Mouse (Mus musculus): ENCODE results near the gene Napsa. TPM values are rescaled to one million over a fixed set of nuclear protein-coding genes. Genes with fewer than 3 reads are reported as not detected.

Gene Napsa
- total RNA-seq, 1 experiment from 2014 or later, result 2.0 TPM

DNA sequence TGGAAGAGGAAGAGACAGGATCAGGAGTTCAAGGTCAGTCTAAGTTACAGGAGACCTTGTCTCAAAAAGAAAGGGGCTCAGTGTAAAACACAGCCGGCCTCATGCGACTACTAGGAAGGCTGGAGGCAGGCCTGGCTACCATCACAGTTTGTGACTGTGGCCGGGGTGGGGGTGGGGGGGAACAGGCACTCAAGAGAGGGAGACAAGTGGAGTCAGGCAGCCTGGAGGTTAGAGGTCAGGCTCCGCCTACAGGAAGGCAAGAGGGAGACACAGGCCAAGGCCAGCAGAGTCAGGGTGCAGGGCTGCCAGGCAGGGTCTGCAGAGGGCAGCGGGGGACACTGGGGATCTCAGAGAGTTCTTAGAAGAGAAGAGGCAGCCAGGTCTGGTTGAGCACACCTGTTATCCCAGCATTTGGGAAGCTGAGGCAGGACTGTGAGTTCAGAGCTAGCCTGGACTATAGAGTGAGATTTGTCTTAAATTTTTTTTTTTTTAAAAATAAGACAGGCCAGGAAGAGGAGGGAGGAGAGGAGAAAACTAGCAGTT is 24.9 kb downstream of the Napsa start:
- no peak for DNase-seq

DNA sequence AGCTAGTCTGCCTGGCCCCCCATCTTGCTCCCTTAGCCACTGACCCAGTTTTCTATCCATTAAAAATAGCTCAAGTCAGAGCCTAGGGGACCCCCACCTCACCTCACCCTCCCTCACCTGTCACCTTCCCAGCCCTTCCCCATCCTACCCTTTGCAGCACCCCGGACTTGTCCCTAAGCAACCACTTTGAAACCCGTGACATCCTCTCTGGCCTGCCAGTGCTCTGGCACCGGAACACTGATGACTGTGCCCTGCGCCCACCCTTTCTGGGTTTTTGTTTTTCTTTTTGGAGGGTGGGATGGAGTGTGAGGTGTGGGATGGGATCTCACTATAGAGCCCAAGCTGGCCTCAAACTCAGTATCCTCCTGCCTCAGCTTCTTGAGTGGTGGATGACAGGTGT is 25.5 kb downstream of the Napsa start:
- no peak for DNase-seq

GRCm38 (mm10) chr7:44598336-44598735 is 26.2 kb downstream of the Napsa start:
- DNase-seq, result no peak

GRCm38 (mm10) chr7:44600691-44601262 is 28.6 kb downstream of the Napsa start:
- no peak for DNase-seq

- no peak for DNase-seq
Observed at GRCm38 (mm10) chr7:44601646-44602045, 29.5 kb downstream of the Napsa start.

- DNase-seq, result no peak
Observed at GRCm38 (mm10) chr7:44602443-44602842, 30.3 kb downstream of the Napsa start.

- DNase-seq, result no peak
Observed at GRCm38 (mm10) chr7:44603186-44603855, 31.1 kb downstream of the Napsa start.

DNA sequence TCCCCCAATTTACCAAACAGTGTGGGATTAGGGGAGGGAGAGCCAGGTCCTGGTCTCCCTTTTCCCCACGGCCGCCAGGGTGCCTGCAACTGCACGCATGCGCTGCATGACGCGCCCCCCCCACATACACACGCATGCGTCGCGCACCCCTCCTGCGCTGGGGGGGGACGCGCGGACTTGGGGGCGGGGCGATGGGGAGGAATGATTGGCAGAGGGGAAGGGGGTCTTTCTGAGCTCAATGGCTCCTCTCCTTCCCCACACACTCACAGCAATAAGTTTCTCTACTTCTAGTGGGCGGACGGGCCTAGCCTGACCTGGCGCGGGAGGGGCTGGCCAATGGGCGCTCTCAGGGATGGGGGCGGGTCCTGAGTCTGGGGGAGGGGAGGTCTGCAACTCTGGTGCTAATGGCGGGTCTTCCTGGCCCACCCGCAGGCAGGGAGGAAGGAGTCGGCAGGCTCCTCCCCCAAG is 32.0 kb downstream of the Napsa start:
- DNase-seq, result peak; percentile 47

DNA sequence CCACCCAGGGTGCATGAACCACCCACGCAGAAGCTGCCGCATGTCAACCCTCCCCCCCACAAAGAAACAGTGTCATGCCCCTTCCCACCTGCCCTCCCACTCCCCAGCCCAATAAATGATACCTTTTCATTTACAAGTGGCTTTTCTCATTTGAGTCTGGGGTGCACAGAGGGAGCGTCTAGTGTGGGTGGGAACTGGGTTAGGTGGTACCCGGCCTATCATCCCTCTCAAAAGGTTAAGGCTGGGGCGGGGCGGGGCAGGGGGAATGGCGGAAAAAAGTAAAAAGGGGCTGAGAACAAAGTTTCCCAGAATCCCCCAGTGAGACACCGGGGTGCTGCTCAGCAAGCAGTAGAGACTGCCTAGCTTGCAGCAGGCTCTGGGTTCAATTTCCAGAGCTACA is 32.4 kb downstream of the Napsa start:
- DNase-seq, result no peak

GRCm38 (mm10) chr7:44605436-44605835 is 33.3 kb downstream of the Napsa start:
- no peak for DNase-seq

DNA sequence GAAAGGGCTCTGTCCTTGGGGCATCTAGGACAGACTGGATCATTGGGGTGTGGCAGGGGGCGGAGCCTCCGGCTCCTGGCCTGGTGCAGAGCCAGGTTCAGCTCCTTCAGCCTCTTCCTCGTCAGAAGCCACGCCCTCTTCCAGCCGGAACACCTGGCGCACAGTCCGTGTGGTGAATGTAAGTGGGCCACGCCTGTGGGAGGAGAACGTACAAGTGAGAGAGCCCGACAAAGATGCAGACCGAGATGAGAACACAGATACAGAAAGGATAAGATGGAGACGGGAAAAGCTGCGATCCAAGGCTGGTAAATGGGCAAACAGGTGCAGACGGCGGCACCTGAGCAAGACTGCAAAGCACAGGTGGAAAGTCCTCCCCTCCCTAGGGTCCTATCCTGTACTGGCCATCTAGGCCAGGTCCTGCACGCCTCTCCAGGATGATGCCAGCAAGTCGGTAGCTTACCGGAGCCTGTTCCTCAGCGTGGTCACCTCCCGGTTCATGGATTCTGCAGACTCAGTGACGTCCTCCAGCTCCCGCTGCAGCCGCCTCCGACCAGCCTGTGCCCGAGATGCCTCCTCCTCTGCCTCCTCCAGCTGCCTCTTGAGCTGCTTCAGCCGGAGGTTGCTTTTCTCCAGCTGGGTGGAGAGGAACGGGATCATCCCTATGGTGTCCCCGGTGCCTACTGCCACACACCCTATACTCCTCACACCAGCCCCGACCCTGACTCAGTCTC is 34.2 kb downstream of the Napsa start:
- no peak for DNase-seq

- DNase-seq, result no peak
Observed at GRCm38 (mm10) chr7:44612192-44612591, 40.0 kb downstream of the Napsa start.

GRCm38 (mm10) chr7:44614041-44614688 is 42.0 kb downstream of the Napsa start:
- DNase-seq, result no peak

- no peak for DNase-seq
Observed at GRCm38 (mm10) chr7:44615309-44615708, 43.1 kb downstream of the Napsa start.

DNA sequence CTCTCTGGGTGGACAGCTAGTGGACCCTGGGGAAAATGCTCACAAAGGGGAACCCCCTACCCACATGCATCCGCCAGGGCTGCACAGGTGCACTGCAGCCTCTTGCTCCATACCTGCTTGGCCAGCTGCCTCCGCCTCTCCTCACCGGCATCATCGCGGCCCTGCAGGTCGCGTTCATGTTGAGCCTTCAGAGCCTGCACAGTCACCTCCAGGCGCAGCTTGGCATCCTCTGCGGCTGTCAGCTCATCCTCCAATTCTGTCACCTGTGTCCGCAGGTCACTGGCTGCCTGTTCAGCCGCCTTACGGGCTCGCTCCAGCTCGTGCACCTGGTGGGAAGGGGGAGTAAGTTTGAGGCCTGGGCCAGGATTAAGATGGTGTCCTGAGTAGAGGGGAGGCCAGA is 43.8 kb downstream of the Napsa start:
- no peak for DNase-seq

GRCm38 (mm10) chr7:44617059-44617458 is 44.9 kb downstream of the Napsa start:
- DNase-seq, result no peak

DNA sequence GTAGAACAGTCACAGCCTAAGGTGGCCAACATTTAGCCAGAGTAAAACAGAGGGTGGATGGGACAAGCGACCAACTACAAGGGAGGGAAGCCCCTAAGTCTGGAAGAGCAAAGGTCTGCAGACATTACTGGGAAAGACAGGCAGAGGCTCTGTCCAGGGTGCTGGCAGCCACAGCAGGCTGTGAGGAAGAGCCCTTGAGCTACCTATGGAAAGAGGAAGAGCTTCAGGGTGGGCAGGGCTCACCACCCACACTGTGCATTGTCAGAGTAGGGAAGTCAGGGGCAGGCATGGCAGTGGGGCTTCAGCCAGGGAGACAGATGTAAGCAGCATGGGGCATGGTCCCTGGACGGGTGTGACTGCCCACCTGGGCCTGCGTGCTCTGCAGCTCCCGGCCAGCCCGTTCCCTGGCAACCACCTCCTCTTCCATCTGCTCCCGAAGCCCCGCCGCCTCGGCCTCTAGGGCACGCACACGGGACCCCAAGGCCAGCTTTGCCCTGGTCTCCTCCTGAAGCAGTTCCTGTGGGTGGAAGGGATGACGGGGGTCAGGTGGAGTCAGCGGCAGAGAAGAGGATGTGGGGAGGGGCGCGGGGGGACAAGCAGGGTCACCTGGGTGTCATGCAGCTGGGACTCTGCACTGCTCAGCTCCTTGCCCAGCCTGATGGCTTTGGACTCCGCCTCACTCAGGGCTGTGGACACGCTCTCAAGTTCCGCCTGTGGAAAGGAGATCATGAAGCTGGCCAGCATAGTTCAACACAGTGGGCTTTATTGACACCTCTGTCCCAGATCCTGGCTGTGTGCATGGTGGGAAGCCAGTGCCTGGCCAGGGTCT is 51.7 kb downstream of the Napsa start:
- no peak for DNase-seq

DNA sequence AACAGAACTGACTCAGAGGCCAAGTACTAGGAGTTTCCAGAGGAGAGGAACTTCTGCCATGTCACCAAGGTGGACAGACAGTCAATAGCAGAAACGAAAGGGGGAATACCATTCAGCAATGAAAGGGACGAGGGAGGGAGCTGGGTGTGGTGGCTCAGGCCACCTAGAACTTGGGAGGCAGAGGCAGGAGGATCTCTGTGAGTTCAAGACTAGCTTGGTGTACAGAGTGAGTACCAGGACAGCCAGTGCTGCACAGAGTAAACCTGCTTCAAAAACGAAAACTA is 52.3 kb downstream of the Napsa start:
- DNase-seq, result no peak

GRCm38 (mm10) chr7:44624828-44625227 is 52.6 kb downstream of the Napsa start:
- no peak for DNase-seq

GRCm38 (mm10) chr7:44625241-44626067 is 53.3 kb downstream of the Napsa start:
- DNase-seq, result no peak

DNA sequence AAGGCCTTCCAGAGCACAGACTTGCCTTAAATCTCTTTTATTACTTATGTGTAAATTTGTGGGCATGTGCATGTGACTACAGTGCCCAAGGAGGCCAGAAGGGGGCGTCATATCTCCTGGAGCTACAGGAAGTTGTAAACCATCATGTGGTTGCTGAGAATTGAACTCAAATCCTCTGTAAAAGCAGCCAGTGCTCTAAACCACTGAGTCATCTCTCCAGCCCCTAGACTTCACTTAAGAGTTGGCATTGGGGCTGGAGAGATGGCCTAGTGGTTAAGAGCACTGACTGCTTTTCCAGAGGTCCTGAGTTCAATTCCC is 53.8 kb downstream of the Napsa start:
- no peak for DNase-seq

Measured in adrenal gland, postnatal 14 days (tissue).